Mouse (Mus musculus) testis, adult 2 months (tissue): ENCODE measurements around the gene H2-Eb1.
A peak's percentile ranks its signal among the peaks of the same experiment; 100 is the strongest.

Source experiments
- CTCF ChIP-seq: fragments of 200-500 bp; IDR thresholded peaks from 2 replicates; pipeline ENCODE4 v1.5.1; 2012; ENCODE audit warnings: low read depth, mild to moderate bottlenecking, inconsistent platforms, low read length, moderate library complexity; ENCODE audit not compliant: control insufficient read depth, insufficient read depth, insufficient replicate concordance
- POLR2A ChIP-seq: fragments of 200-500 bp; IDR thresholded peaks from 2 replicates; pipeline ENCODE4 v1.6.1; 2012; ENCODE audit warnings: low read depth, mild to moderate bottlenecking, inconsistent platforms, low read length, moderate library complexity; ENCODE audit not compliant: control insufficient read depth

DNA sequence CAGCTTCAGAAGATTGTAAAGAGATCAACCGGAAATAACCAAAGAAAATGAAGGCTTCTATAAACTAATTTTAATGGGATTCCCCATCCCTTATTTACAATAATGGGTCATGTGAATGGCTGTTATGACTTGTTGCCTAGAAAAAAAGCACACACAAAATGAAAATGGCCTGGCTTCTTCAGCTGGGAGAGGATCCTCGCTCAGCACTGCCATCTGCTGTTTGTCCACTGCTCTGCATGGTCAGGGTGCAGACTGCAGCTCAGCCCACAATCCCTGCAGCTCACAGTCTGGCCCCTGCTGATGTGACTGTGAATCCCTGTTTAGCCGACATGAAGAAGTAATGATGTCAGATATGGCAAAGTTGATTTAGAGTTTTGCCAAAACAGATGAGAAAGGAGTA, 7.7 kb downstream of the H2-Eb1 start:
- TF ChIP-seq CTCF (peak; percentile 90; the same call in 1 of the 2 replicates), POLR2A (no peak)
